Mouse (Mus musculus) liver, postnatal 0 days (tissue): ENCODE measurements around the gene Ddx23. TPM values are rescaled to one million over a fixed set of nuclear protein-coding genes. Genes with fewer than 3 reads are reported as not detected.

Experiments used
- ATAC-seq: fragments of 200-750 bp; cut with Nextera tagmentation; 2 replicates; pipeline ENCODE4 v1.8.0; 2017; ENCODE audit warnings: mild to moderate bottlenecking, moderate library complexity
- DNase-seq: peaks from one replicate; pipeline ENCODE4 v3.0.0-alpha.2; 2016
- H3K27ac ChIP-seq: fragments of 300-500 bp; sonication (generic); 2 replicates; pipeline ENCODE4 v1.5.1; 2014; ENCODE audit warnings: antibody characterized with exemption, moderate library complexity, mild to moderate bottlenecking, low read depth
- H3K27me3 ChIP-seq: fragments of 300-500 bp; sonication (generic); 2 replicates; pipeline ENCODE4 v1.6.1; 2014; ENCODE audit warnings: low read length, control low read depth, mixed read lengths; ENCODE audit not compliant: insufficient read depth
- H3K36me3 ChIP-seq: fragments of 300-500 bp; sonication (generic); replicated peaks from 2 replicates; pipeline ENCODE4 v1.6.1; 2014; ENCODE audit warnings: mild to moderate bottlenecking, control low read depth, low read length, moderate library complexity, mixed read lengths; ENCODE audit not compliant: insufficient read depth
- H3K4me1 ChIP-seq: fragments of 300-500 bp; sonication (generic); 2 replicates; pipeline ENCODE4 v1.6.1; 2014; ENCODE audit warnings: antibody characterized with exemption, mild to moderate bottlenecking, control low read depth; ENCODE audit not compliant: insufficient read depth
- H3K4me2 ChIP-seq: fragments of 300-500 bp; sonication (generic); 2 replicates; pipeline ENCODE4 v1.6.1; 2014; ENCODE audit warnings: low read depth, mild to moderate bottlenecking, low read length, moderate library complexity, mixed read lengths
- H3K4me3 ChIP-seq: fragments of 300-500 bp; sonication (generic); 2 replicates; pipeline ENCODE4 v1.5.1; 2014; ENCODE audit warnings: low read depth, low read length
- H3K9ac ChIP-seq: fragments of 300-500 bp; sonication (generic); replicated peaks from 2 replicates; pipeline ENCODE4 v1.6.1; 2014; ENCODE audit warnings: mild to moderate bottlenecking, moderate library complexity
- H3K9me3 ChIP-seq: fragments of 300-500 bp; sonication (generic); 2 replicates; pipeline ENCODE4 v1.6.1; 2016; ENCODE audit warnings: mild to moderate bottlenecking, control low read depth, low read length, mixed read lengths
- CTCF ChIP-seq: sonication (generic); IDR thresholded peaks from 2 replicates; pipeline ENCODE4 v1.5.1; 2016; ENCODE audit warnings: antibody characterized with exemption, low read depth
- EP300 ChIP-seq: IDR thresholded peaks from 2 replicates; pipeline ENCODE4 v1.6.1; 2016; ENCODE audit warnings: antibody characterized with exemption, low read depth, mild to moderate bottlenecking
- WGBS: fragments of 180-500 bp; shearing (Covaris S2); extraction: QIAGEN DNeasy Blood & Tissue Kit; methylation state at CpG from one replicate; pipeline ENCODE4 v1.1.7; 2014; ENCODE audit not compliant: insufficient replicate concordance; 5-methylcytosine and 5-hydroxymethylcytosine counted together
- polyA plus RNA-seq: library from polyadenylated mRNA; unstranded; fragments of >200 nt; fragmentation: Nextera tagmentation; extraction: Ambion mirVana; gene quantifications from 2 replicates; pipeline ENCODE4 v1.2.1, GENCODE M21; 2015

Ddx23 gene
- polyA plus RNA-seq: 4.7 and 9.2 TPM in 2 replicates

GRCm38 (mm10) chr15:98662567-98663545 is at the start of gene Ddx23:
Gene Ddx23, minus strand, starts transcription at chr15:98662894.
- DNase-seq (peak; percentile 97), ATAC-seq (peak; percentile 97)
- H3K27ac ChIP-seq: peak within 1 kb of the TSS; percentile 98
- no peaks in the 10 kb centered on the region for H3K27me3 ChIP-seq
- TF ChIP-seq CTCF (no peak), EP300 (0 out of 2 replicates have a peak, but pooled peaks have one; percentile 0)
- H3K36me3 ChIP-seq: peaks cover 10% of the 10 kb centered on the region
- H3K4me1 ChIP-seq: 0 out of 2 replicates have a peak, but pooled peaks cover 5% of the 10 kb centered on the region
- H3K4me3 ChIP-seq: peak within 1 kb of the TSS; percentile 96
- WGBS: 2% methylated on average over 47 of the region's 48 CpGs
- peak within 1 kb of the TSS; percentile 86 for H3K4me2 ChIP-seq
- H3K9me3 ChIP-seq: no peaks in the 10 kb centered on the region
- peak within 1 kb of the TSS; percentile 98 for H3K9ac ChIP-seq

- DNase-seq: peak; percentile 84
- Histone ChIP-seq H3K36me3 (no peaks in the 10 kb centered on the region), H3K9ac (no peak overlapping the region), H3K27me3 (no peaks in the 10 kb centered on the region), H3K4me3 (no peak overlapping the region), H3K27ac (no peak overlapping the region), H3K9me3 (no peaks in the 10 kb centered on the region), H3K4me2 (no peak overlapping the region), H3K4me1 (peaks cover 3% of the 10 kb centered on the region)
- peak; percentile 41; the same call in 1 of the 2 replicates for ATAC-seq
- TF ChIP-seq CTCF (peak; percentile 85), EP300 (no peak)
- 20% methylated on average over 9 of the region's 9 CpGs for WGBS
Observed at GRCm38 (mm10) chr15:98710442-98710841, 47.7 kb upstream of the Ddx23 start.

DNA sequence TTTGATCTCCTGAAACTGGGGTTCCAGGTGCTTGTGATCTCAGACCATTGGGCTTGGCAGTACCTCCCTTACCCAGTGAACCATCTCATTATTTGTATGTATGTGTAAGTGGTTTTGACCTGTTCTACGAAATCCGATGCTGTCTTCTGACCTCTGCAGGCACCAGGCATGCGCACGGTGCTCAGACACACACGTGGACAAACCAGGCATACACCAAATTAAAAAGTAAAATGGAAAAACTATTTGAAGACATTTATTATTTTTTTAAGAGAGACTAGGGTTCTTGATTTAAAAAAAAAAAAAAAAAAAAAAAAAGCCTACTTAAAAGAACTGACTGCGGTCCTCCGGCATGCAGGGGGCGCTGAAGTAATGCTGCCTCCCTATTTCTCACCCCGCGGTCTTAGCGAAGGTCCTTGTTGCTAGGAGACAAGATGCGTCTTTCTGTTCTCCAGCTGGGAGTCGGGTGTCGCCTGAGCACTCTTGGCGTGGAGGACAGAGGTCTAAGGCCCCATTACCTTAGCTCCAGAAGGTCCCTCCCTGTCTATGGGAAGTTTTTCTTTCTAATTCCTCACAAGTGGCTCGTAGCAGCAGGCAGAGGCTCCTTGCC is 45.2 kb upstream of the Ddx23 start, which contains the start of gene Ccdc65:
TSS of gene Ccdc65 (plus strand) at position 442 of the 607 bp plus-strand sequence.
- Histone ChIP-seq H3K9me3 (no peaks in the 10 kb centered on the region), H3K4me3 (peak within 1 kb of the TSS; percentile 37; the same call in 1 of the 2 replicates), H3K4me2 (peak within 1 kb of the TSS; percentile 74), H3K9ac (peak within 1 kb of the TSS; percentile 44; the same call in 1 of the 2 replicates), H3K27me3 (peaks cover 7% of the 10 kb centered on the region; the same call in 1 of the 2 replicates), H3K4me1 (no peaks in the 10 kb centered on the region; the same call in 1 of the 2 replicates), H3K27ac (no peak within 1 kb of the TSS), H3K36me3 (no peaks in the 10 kb centered on the region)
- peak; percentile 82 for DNase-seq
- TF ChIP-seq CTCF (peak; percentile 73), EP300 (no peak)
- ATAC-seq: peak; percentile 71
- WGBS: 16% methylated on average over 16 of the region's 16 CpGs

- Histone ChIP-seq H3K4me2 (no peak overlapping the region), H3K4me3 (no peak overlapping the region), H3K4me1 (peaks cover 2% of the 10 kb centered on the region; the same call in 1 of the 2 replicates), H3K9ac (no peak overlapping the region), H3K36me3 (no peaks in the 10 kb centered on the region), H3K27me3 (peaks cover 22% of the 10 kb centered on the region), H3K27ac (no peak overlapping the region), H3K9me3 (no peaks in the 10 kb centered on the region)
- DNase-seq (no peak), ATAC-seq (no peak)
- TF ChIP-seq CTCF (no peak), EP300 (no peak)
- 57% methylated on average over 9 of the region's 9 CpGs for WGBS
Observed at GRCm38 (mm10) chr15:98704312-98704711, 41.6 kb upstream of the Ddx23 start.

DNA sequence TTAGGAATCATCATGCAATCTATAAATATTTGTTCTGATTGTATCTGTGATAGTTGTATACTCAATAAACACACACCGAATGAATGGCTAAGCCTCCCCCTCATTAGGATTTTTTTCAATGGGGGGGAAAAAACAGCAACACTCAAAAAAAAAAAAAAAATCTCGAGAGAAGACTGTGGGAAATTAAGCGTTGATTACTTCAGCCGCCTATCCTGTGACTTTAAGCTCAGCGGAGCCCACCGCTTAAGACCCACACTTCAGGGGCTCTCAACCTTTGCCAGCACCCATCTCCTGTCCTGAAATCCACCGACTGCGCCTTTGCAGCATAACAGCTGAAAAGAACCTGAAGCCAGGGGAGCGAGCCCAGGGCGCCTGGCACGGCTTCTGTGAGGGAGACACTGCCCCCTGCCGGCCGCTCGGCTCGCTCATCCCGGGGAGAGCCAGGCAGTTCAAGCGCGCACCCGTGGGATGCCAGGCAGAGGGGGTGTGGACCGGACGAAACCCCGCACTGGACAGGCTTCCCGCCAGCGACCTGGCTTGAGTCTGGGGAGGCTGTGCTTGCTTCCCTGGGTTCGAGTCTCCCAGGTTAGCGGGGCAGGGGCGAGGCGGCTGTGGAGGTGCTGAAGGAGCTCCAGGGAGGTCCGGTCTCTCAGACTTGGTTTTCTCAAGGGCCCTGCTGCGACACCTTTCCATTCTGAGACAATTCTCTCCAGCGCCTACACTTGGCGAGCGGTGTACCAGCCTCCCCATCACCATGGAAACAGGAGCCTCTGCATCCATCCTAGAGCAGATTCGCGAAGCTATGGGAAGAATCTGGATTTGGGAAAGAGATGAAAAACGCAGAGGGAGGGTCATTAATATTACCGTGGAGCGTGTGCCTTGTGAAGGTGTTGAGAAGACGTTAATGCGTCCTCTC is 36.8 kb upstream of the Ddx23 start:
- TF ChIP-seq EP300 (no peak), CTCF (peak; percentile 94)
- peak; percentile 82 for ATAC-seq

More for the DNA sequence above, 36.8 kb upstream of the Ddx23 start:
- peak; percentile 91 for DNase-seq
- Histone ChIP-seq H3K27ac (no peak overlapping the region), H3K4me1 (0 out of 2 replicates have a peak, but pooled peaks cover 4% of the 10 kb centered on the region), H3K36me3 (no peaks in the 10 kb centered on the region), H3K27me3 (peaks cover 22% of the 10 kb centered on the region), H3K4me2 (peak overlapping the region; percentile 41), H3K9ac (no peak overlapping the region), H3K9me3 (no peaks in the 10 kb centered on the region), H3K4me3 (0 out of 2 replicates have a peak overlapping the region, but pooled peaks have one; percentile 1)
- 8% methylated on average over 40 of the region's 40 CpGs for WGBS
